Mouse (Mus musculus): Measurements from ENCODE around the gene Brd1. TPM values are rescaled to one million over a fixed set of nuclear protein-coding genes. Genes with fewer than 3 reads are reported as not detected.
"Not testable (repeated sequence)": the region's sequence is repeated elsewhere in the genome, so short reads cannot be mapped to it uniquely, and the experiment has no call there.

Brd1 gene
- polyA plus RNA-seq, 1 experiment from 2014 or later: 17.1 TPM

DNA sequence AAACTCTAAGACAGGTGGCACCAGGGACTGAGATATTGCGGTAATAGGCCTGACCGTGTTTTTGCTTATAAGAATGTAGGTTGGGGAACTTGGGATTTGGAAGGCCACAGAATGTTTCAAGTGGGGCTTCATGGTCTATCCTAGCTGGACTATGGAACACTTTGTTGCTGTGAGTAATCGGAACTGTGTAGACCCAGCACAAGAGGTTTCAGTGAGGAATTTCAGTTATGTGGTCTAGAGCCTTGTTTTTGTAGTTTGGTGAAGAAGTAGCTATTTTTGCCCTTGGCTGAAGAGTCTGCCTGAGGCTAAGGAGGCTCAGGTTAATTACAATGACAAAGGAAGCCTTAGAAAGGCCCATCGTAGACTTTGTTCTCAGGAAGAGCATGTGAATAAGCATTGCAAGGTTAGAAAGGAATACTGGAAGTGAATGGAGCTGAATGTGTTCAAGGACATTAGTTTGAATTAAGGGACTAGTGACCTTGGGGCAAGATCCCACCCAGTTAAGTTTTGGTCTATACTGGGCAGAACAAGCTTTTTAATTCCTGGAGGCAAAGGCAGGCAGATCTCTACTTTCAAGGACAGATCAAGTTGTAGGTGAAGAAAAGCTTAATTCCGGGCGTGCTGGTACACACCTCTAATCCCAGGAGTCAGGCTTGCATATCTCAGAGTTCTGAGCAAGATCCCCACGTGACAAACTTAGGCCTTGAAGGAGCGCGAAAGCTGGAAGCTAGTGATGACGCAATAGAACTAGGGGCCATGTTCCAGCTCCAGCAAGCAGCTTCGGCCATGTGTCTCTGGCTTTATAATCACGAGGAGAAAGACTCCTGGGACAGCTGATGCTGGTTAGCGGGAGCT is 25.1 kb downstream of the Brd1 start:
- no peak overlapping the region for H3K4me2 ChIP-seq (replicated peaks; ENCODE audit: low read depth, low read length)
- ATAC-seq: peak; percentile 86
- H3K27me3 ChIP-seq (replicated peaks; ENCODE audit: insufficient read depth, low read length): no peaks in the 10 kb centered on the region
- H3K27ac ChIP-seq (ENCODE audit: low read length): peak overlapping the region; percentile 54
- peak; percentile 67 for DNase-seq (ENCODE audit: low spot score)
- no peaks in the 10 kb centered on the region for H3K4me1 ChIP-seq (ENCODE audit: insufficient read depth, low read depth, low read length)
- H3K9ac ChIP-seq (replicated peaks; ENCODE audit: low read depth): no peak overlapping the region
- 67% methylated on average over 13 of the region's 13 CpGs for WGBS
- H3K4me3 ChIP-seq (ENCODE audit: low read depth, low read length): no peak overlapping the region
- H3K36me3 ChIP-seq (ENCODE audit: insufficient read depth, low read length): peaks cover 69% of the 10 kb centered on the region
- TF ChIP-seq CTCF (IDR thresholded peaks at IDR 0.05) (no peak), EP300 (IDR thresholded peaks at IDR 0.05) (peak; percentile 83)
- no peaks in the 10 kb centered on the region for H3K9me3 ChIP-seq (ENCODE audit: low read length)

GRCm38 (mm10) chr15:88708204-88708603 is 25.8 kb downstream of the Brd1 start:
- Histone ChIP-seq H3K9me3 (ENCODE audit: low read length) (no peaks in the 10 kb centered on the region), H3K9ac (replicated peaks; ENCODE audit: low read depth) (no peak overlapping the region), H3K36me3 (ENCODE audit: insufficient read depth, low read length) (peaks cover 70% of the 10 kb centered on the region), H3K4me1 (ENCODE audit: insufficient read depth, low read depth, low read length) (no peaks in the 10 kb centered on the region), H3K4me3 (ENCODE audit: low read depth, low read length) (no peak overlapping the region), H3K27me3 (replicated peaks; ENCODE audit: insufficient read depth, low read length) (no peaks in the 10 kb centered on the region), H3K27ac (ENCODE audit: low read length) (no peak overlapping the region), H3K4me2 (replicated peaks; ENCODE audit: low read depth, low read length) (no peak overlapping the region)
- 0 out of 2 replicates have a peak, but pooled peaks have one; percentile 23 for ATAC-seq
- no peak for DNase-seq (ENCODE audit: low spot score)
- WGBS: 92% methylated on average over 5 of the region's 5 CpGs
- TF ChIP-seq EP300 (IDR thresholded peaks at IDR 0.05) (no peak), CTCF (IDR thresholded peaks at IDR 0.05) (no peak)

GRCm38 (mm10) chr15:88706987-88707386 is 27.0 kb downstream of the Brd1 start:
- H3K4me3 ChIP-seq (ENCODE audit: low read depth, low read length); ATAC-seq; H3K27me3 ChIP-seq (replicated peaks; ENCODE audit: insufficient read depth, low read length); H3K4me1 ChIP-seq (ENCODE audit: insufficient read depth, low read depth, low read length); H3K4me2 ChIP-seq (replicated peaks; ENCODE audit: low read depth, low read length); H3K9ac ChIP-seq (replicated peaks; ENCODE audit: low read depth); DNase-seq (ENCODE audit: low spot score); H3K27ac ChIP-seq (ENCODE audit: low read length); H3K9me3 ChIP-seq (ENCODE audit: low read length): not testable (repeated sequence)
- 80% methylated on average over 12 of the region's 13 CpGs for WGBS
- H3K36me3 ChIP-seq (ENCODE audit: insufficient read depth, low read length): peaks cover 60% of the 10 kb centered on the region

- no peak overlapping the region for H3K9ac ChIP-seq (replicated peaks; ENCODE audit: low read depth)
- no peak for DNase-seq (ENCODE audit: low spot score)
- peaks cover 54% of the 10 kb centered on the region for H3K36me3 ChIP-seq (ENCODE audit: insufficient read depth, low read length)
- no peaks in the 10 kb centered on the region for H3K4me1 ChIP-seq (ENCODE audit: insufficient read depth, low read depth, low read length)
- no peak overlapping the region for H3K4me3 ChIP-seq (ENCODE audit: low read depth, low read length)
- TF ChIP-seq EP300 (IDR thresholded peaks at IDR 0.05) (no peak), CTCF (IDR thresholded peaks at IDR 0.05) (no peak)
- no peak overlapping the region for H3K27ac ChIP-seq (ENCODE audit: low read length)
- no peaks in the 10 kb centered on the region for H3K9me3 ChIP-seq (ENCODE audit: low read length)
- 88% methylated on average over 6 of the region's 6 CpGs for WGBS
- no peak for ATAC-seq
- H3K27me3 ChIP-seq (replicated peaks; ENCODE audit: insufficient read depth, low read length): no peaks in the 10 kb centered on the region
- no peak overlapping the region for H3K4me2 ChIP-seq (replicated peaks; ENCODE audit: low read depth, low read length)
Observed at GRCm38 (mm10) chr15:88706320-88706719, 27.7 kb downstream of the Brd1 start.

GRCm38 (mm10) chr15:88704284-88704683 is 29.7 kb downstream of the Brd1 start:
- Histone ChIP-seq H3K36me3 (ENCODE audit: insufficient read depth, low read length) (peaks cover 55% of the 10 kb centered on the region), H3K27ac (ENCODE audit: low read length) (no peak overlapping the region), H3K9ac (replicated peaks; ENCODE audit: low read depth) (no peak overlapping the region), H3K4me1 (ENCODE audit: insufficient read depth, low read depth, low read length) (no peaks in the 10 kb centered on the region), H3K4me2 (replicated peaks; ENCODE audit: low read depth, low read length) (no peak overlapping the region), H3K27me3 (replicated peaks; ENCODE audit: insufficient read depth, low read length) (no peaks in the 10 kb centered on the region), H3K4me3 (ENCODE audit: low read depth, low read length) (no peak overlapping the region), H3K9me3 (ENCODE audit: low read length) (no peaks in the 10 kb centered on the region)
- ATAC-seq (no peak), DNase-seq (ENCODE audit: low spot score) (no peak)
- TF ChIP-seq CTCF (IDR thresholded peaks at IDR 0.05) (no peak), EP300 (IDR thresholded peaks at IDR 0.05) (no peak)
- 52% methylated on average over 1 of the region's 1 CpGs for WGBS

DNA sequence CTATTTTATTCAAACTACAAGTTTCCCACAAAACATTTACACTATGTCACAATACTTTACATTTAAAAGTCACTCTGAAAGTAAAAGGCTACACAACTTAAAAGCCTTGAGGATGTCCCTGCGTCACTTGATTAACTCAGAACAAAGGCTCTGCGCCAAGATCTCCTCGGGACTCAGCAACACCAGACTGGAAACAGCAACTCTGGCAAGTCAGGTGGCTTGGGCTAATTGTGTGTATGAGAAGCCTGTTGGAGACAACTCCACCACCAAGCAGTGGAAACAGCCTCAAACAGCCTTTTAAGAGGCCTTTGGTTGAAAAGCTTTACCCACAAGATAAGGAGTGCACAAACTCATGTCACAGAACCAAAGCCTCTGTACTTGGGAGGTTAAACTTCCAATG is 31.5 kb downstream of the Brd1 start:
- Histone ChIP-seq H3K9me3 (ENCODE audit: low read length) (no peaks in the 10 kb centered on the region), H3K4me2 (replicated peaks; ENCODE audit: low read depth, low read length) (no peak overlapping the region), H3K9ac (replicated peaks; ENCODE audit: low read depth) (no peak overlapping the region), H3K27me3 (replicated peaks; ENCODE audit: insufficient read depth, low read length) (no peaks in the 10 kb centered on the region), H3K4me3 (ENCODE audit: low read depth, low read length) (no peak overlapping the region), H3K36me3 (ENCODE audit: insufficient read depth, low read length) (peaks cover 57% of the 10 kb centered on the region), H3K27ac (ENCODE audit: low read length) (no peak overlapping the region), H3K4me1 (ENCODE audit: insufficient read depth, low read depth, low read length) (no peaks in the 10 kb centered on the region)
- TF ChIP-seq CTCF (IDR thresholded peaks at IDR 0.05): no peak
- TF ChIP-seq EP300 (IDR thresholded peaks at IDR 0.05): no peak
- WGBS: 57% methylated on average over 3 of the region's 3 CpGs
- DNase-seq (ENCODE audit: low spot score): peak; percentile 69
- ATAC-seq: peak; percentile 23; the same call in 1 of the 2 replicates
